Mouse (Mus musculus) kidney, adult 2 months (tissue): ENCODE measurements around the gene Fam129c.

Experiments
- CTCF ChIP-seq: fragments of 200-500 bp; conservative IDR thresholded peaks from 2 replicates; pipeline ENCODE4 v1.5.1; 2011; ENCODE audit warnings: low read depth, mild to moderate bottlenecking, control low read depth, low read length, moderate library complexity, mixed read lengths; ENCODE audit not compliant: insufficient read depth, insufficient read length
- POLR2A ChIP-seq: fragments of 200-500 bp; IDR thresholded peaks from one replicate; pipeline ENCODE4 v1.6.1; 2011; ENCODE audit warnings: low read depth, low read length, control low read depth

DNA sequence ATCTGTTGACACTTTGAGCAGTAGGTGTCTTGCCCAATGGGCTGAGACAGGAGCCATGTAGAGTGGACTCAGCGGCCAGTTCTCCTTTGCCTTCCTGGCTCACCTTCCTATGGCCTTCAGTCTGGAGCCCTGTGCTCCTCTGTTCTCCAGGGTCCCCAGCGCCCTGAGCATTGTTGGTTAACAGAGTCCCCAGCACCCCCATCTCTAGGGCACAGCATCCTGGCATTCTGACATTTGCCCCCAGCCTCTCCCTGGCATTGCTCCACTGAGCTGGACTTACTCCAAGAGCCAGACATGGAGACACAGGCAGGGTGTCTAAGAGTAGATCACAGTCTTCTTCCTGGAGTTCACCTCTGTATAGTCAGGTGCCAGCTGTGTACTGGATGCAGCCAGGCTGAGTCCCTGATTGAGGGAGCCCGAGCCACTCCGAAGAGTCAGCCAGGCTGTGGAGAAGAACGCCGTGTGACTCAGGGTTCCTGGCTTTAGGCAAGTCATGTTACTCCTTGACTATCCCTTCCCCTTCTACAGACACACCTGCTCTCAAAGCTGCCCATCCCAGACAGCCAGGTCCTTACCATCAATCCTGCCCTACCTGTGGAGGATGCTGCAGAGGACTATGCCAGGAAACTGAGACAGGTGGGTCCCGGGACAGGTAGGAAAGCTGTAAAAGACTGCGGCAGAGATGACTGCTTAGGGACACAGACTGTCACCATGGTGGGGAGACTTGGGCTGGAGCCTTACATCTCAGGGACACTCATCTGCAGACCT is 3.7 kb upstream of the Fam129c start:
- TF ChIP-seq POLR2A (no peak), CTCF (no peak)
